9 mouse cellular contexts compared by ENCODE assay signal in the genomic region with DNA sequence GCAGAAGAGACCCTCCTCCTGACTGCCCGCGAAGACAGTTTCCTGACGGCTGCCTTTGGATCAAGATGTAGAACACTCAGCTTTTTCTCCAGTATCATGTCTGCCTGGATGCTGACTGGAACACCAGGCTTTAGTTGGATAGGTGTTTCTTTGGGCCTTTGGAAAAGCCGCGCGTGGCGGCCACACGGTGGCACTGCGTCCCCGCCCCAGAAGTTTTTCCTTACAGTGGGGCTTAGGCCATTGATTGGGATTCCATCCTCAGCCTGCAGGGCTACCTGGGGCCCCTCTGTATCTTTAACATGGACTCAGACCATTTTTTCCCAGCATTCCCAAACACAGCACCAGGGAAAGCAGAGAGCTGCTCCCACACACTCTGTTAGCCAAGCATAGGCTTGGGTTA. TPM values are rescaled to one million over a fixed set of nuclear protein-coding genes. Genes with fewer than 3 reads are reported as not detected.
DNase-seq lines count a peak whose midpoint lies in the region; ATAC-seq and TF ChIP-seq lines count a peak whose summit lies in the region.
"Had no signal": no experiment of that assay in that cellular context is flagged by ENCODE, and none has a peak within 500 bp of the region (broad histone marks: within the 10 kb centered on the region; RNA-seq: fewer than 3 reads in every experiment).

No protein-coding gene starts in this region.

- peak; percentile 73 for TF ChIP-seq CTCF in cerebellum, adult 2 months (IDR thresholded peaks at IDR 0.05; ENCODE audit: borderline replicate concordance, insufficient read depth, low read depth, low read length)
- peak; percentile 54 for TF ChIP-seq CTCF in E14TG2a.4 (conservative IDR thresholded peaks at IDR 0.05; ENCODE audit: low read length)
- peak; percentile 91 for TF ChIP-seq CTCF in hindbrain, postnatal 0 days (IDR thresholded peaks at IDR 0.05; ENCODE audit: low read depth)

- H3K9ac ChIP-seq in hindbrain, postnatal 0 days (replicated peaks; ENCODE audit: low read length) = no peak overlapping the region
- H3K9ac ChIP-seq: heart, embryonic 13.5 days had no signal

- peak; percentile 38 to 40 for DNase-seq in cerebellum, adult 2 months
- no peak for DNase-seq in cerebellum, adult 8-10 months
- DNase-seq in kidney, postnatal 14 days = peak; percentile 37
- no peak for DNase-seq in kidney, adult 9 months
- DNase-seq in hindbrain, postnatal 0 days (ENCODE audit: low spot score) = peak; percentile 85
- DNase-seq in urinary bladder, postnatal 4 days (ENCODE audit: low spot score in 2 of 2) = no peak
- no peak for DNase-seq in layer of hippocampus, adult 8-10 months (ENCODE audit: low spot score in 2 of 2)

- no peak overlapping the region for H3K4me3 ChIP-seq in cerebellum, adult 2 months (replicated peaks; ENCODE audit: insufficient read depth, low read depth, low read length)
- H3K4me3 ChIP-seq in E14TG2a.4 (replicated peaks; ENCODE audit: low read length) = no peak overlapping the region
- no peak overlapping the region for H3K4me3 ChIP-seq in hindbrain, postnatal 0 days (ENCODE audit: low read length)
- H3K4me3 ChIP-seq: heart, embryonic 13.5 days had no signal

- no peaks in the 10 kb centered on the region for H3K27me3 ChIP-seq in cerebellum, adult 2 months (ENCODE audit: control insufficient read depth, insufficient read depth, low read length)
- no peaks in the 10 kb centered on the region for H3K27me3 ChIP-seq in E14TG2a.4 (ENCODE audit: insufficient read depth, low read length)
- H3K27me3 ChIP-seq in hindbrain, postnatal 0 days (ENCODE audit: insufficient read depth, low read length) = no peaks in the 10 kb centered on the region

- no peaks in the 10 kb centered on the region for H3K4me1 ChIP-seq in cerebellum, adult 2 months (ENCODE audit: control insufficient read depth, insufficient read depth, low read length)
- H3K4me1 ChIP-seq in E14TG2a.4 (replicated peaks; ENCODE audit: low read depth, low read length) = peaks cover 66% of the 10 kb centered on the region
- no peaks in the 10 kb centered on the region for H3K4me1 ChIP-seq in hindbrain, postnatal 0 days (ENCODE audit: insufficient read depth, low read length)

- peak; percentile 19; the same call in 1 of the 2 replicates for ATAC-seq in hindbrain, postnatal 0 days

- peaks cover under 1% of the 10 kb centered on the region; the same call in 1 of the 2 replicates for H3K36me3 ChIP-seq in E14TG2a.4 (ENCODE audit: insufficient read depth, low read length)
- H3K36me3 ChIP-seq in hindbrain, postnatal 0 days (ENCODE audit: insufficient read depth, low read length) = no peaks in the 10 kb centered on the region
- H3K36me3 ChIP-seq: heart, embryonic 13.5 days had no signal

- no peaks in the 10 kb centered on the region for H3K9me3 ChIP-seq in E14TG2a.4 (ENCODE audit: low read length)
- no peaks in the 10 kb centered on the region for H3K9me3 ChIP-seq in hindbrain, postnatal 0 days (ENCODE audit: low read length)
- H3K9me3 ChIP-seq: heart, embryonic 13.5 days had no signal

- no peak overlapping the region for H3K4me2 ChIP-seq in hindbrain, postnatal 0 days (ENCODE audit: low read depth, low read length)
- H3K4me2 ChIP-seq: heart, embryonic 13.5 days had no signal

- TF ChIP-seq POLR2A in cerebellum, adult 2 months (IDR thresholded peaks at IDR 0.05; ENCODE audit: borderline replicate concordance, insufficient read depth, low read length) = no peak

- 22% methylated on average over 10 of the region's 10 CpGs for WGBS in cerebellum, adult 2 months
- 14% methylated on average over 10 of the region's 10 CpGs for whole genome bisulfite sequencing in hindbrain, postnatal 0 days

- no peak overlapping the region for H3K27ac ChIP-seq in cerebellum, adult 2 months (ENCODE audit: insufficient read depth, low read length)
- H3K27ac ChIP-seq in hindbrain, postnatal 0 days = no peak overlapping the region
- H3K27ac ChIP-seq: heart, embryonic 13.5 days had no signal

RNA-seq across cellular contexts. Expression of gene Haao, which starts 18.8 kb away (rescaled TPM):
- polyA plus RNA-seq in cerebellum, adult 2 months (2012; rRNA removed) = 0.51 and 0.75 TPM in 2 replicates
- total RNA-seq in hindbrain, postnatal 0 days (2014; rRNA removed) = 0.65 and 1.3 TPM in 2 replicates
- 0.28 and 0.76 TPM in 2 replicates for polyA plus RNA-seq in hindbrain, postnatal 0 days (2015; fragmentation: Nextera tagmentation; extraction: Ambion mirVana)
- total RNA-seq in layer of hippocampus, adult 8-10 months (2022) = 1 to 10 TPM in 2 of 4 experiments, not detected in 2; 1.9 to 2.8 TPM

Comparison
In these comparisons a context has a peak if more than half of its experiments do, and no peak if none do; other contexts are left out.
1. DNase-seq: peak in cerebellum, adult 2 months (2 of 2), kidney, postnatal 14 days (single experiment) and hindbrain, postnatal 0 days (single experiment); none in cerebellum, adult 8-10 months (single experiment), kidney, adult 9 months (single experiment), urinary bladder, postnatal 4 days (0 of 2) and layer of hippocampus, adult 8-10 months (0 of 2).
2. Peak in every context shown above with its lines, with median percentiles within 50 percentile points of each other: CTCF ChIP-seq.